Mouse (Mus musculus) CH12.LX (cell line): ENCODE results near the gene Zfp451. TPM values are rescaled to one million over a fixed set of nuclear protein-coding genes. Genes with fewer than 3 reads are reported as not detected.

Experiments used
- DNase-seq: peaks from one replicate; pipeline ENCODE4 v3.0.0-alpha.2; 2013; ENCODE audit errors: extremely low read depth
- H3K27ac ChIP-seq: 2 replicates; pipeline ENCODE4 v1.5.1; 2012; ENCODE audit warnings: low read depth, mild to moderate bottlenecking, control low read depth, moderate library complexity; ENCODE audit not compliant: insufficient read depth
- H3K27me3 ChIP-seq: replicated peaks from 2 replicates; pipeline ENCODE3; 2012; ENCODE audit warnings: inconsistent platforms
- H3K36me3 ChIP-seq, 2 experiments: replicated peaks in 1 of 2; 2 replicates each; pipeline versions ENCODE3 to v1.6.1; 2012; ENCODE audit warnings: inconsistent platforms in 1 of 2, low read length in 1 of 2, mild to moderate bottlenecking in 1 of 2, mixed read lengths in 1 of 2, moderate library complexity in 1 of 2; ENCODE audit not compliant: control insufficient read depth in 1 of 2, insufficient read depth in 1 of 2
- H3K4me1 ChIP-seq, 2 experiments: 2 replicates each; pipeline ENCODE4 v1.6.1; 2012; ENCODE audit warnings: inconsistent platforms in 1 of 2, moderate library complexity in 1 of 2; ENCODE audit not compliant: insufficient read depth in 2 of 2, control insufficient read depth in 1 of 2
- H3K4me2 ChIP-seq: 2 replicates; pipeline ENCODE4 v1.6.1; 2012; ENCODE audit warnings: low read depth, mild to moderate bottlenecking, control low read depth; ENCODE audit not compliant: poor library complexity, insufficient read depth, severe bottlenecking
- H3K4me3 ChIP-seq, 3 experiments: fragments of 150-350 bp in 1 of 3; sonication (generic) in 1 of 3; replicated peaks in 1 of 3; 2 replicates each; pipeline versions ENCODE3 to v1.5.1; 2011 to 2012; ENCODE audit warnings: low read depth in 2 of 3, low read length in 2 of 3, mild to moderate bottlenecking in 2 of 3, moderate library complexity in 2 of 3, control low read depth in 1 of 3, improper control_type of control experiment in 1 of 3, inconsistent platforms in 1 of 3, mixed read lengths in 1 of 3; ENCODE audit not compliant: poor library complexity in 1 of 3
- H3K79me2 ChIP-seq: replicated peaks from 2 replicates; pipeline ENCODE4 v1.6.1; 2012; ENCODE audit warnings: mild to moderate bottlenecking, moderate library complexity; ENCODE audit not compliant: control insufficient read depth, poor library complexity, insufficient read depth, severe bottlenecking; ENCODE audit errors: extremely low read depth
- H3K9ac ChIP-seq: 2 replicates; pipeline ENCODE4 v1.6.1; 2012; ENCODE audit warnings: low read depth, mild to moderate bottlenecking, control low read depth, moderate library complexity; ENCODE audit not compliant: insufficient read depth
- H3K9me3 ChIP-seq: replicated peaks from 2 replicates; pipeline ENCODE3; 2012; ENCODE audit warnings: low read length, inconsistent platforms, mixed read lengths
- BHLHE40 ChIP-seq: IDR thresholded peaks from 2 replicates; pipeline ENCODE4 v1.6.1; 2011; ENCODE audit warnings: mild to moderate bottlenecking, low read depth, low read length, improper control_type of control experiment
- EP300 ChIP-seq: IDR thresholded peaks from 2 replicates; pipeline ENCODE4 v1.6.1; 2011; ENCODE audit warnings: low read length, improper control_type of control experiment
- ETS1 ChIP-seq: conservative IDR thresholded peaks from 2 replicates; pipeline ENCODE4 v1.6.1; 2012; ENCODE audit warnings: low read depth, mild to moderate bottlenecking, inconsistent platforms, low read length, improper control_type of control experiment, moderate library complexity
- IRF4 ChIP-seq: IDR thresholded peaks from 2 replicates; pipeline ENCODE4 v1.6.1; 2014; ENCODE audit warnings: low read depth, mild to moderate bottlenecking, inconsistent platforms, low read length, improper control_type of control experiment
- JUN ChIP-seq: IDR thresholded peaks from 2 replicates; pipeline ENCODE4 v1.6.1; 2011; ENCODE audit warnings: low read depth, mild to moderate bottlenecking, low read length, improper control_type of control experiment, moderate library complexity; ENCODE audit not compliant: insufficient read depth
- JUND ChIP-seq: conservative IDR thresholded peaks from 2 replicates; pipeline ENCODE4 v1.6.1; 2011; ENCODE audit warnings: low read depth, low read length, improper control_type of control experiment
- MAZ ChIP-seq: IDR thresholded peaks from 2 replicates; pipeline ENCODE4 v1.6.1; 2012; ENCODE audit warnings: low read depth, mild to moderate bottlenecking, inconsistent platforms, low read length, improper control_type of control experiment, moderate library complexity
- MEF2A ChIP-seq: IDR thresholded peaks from 2 replicates; pipeline ENCODE4 v1.6.1; 2014; ENCODE audit warnings: low read depth, mild to moderate bottlenecking, inconsistent platforms, low read length, improper control_type of control experiment, borderline replicate concordance
- NRF1 ChIP-seq: IDR thresholded peaks from 2 replicates; pipeline ENCODE4 v1.6.1; 2014; ENCODE audit warnings: low read depth, mild to moderate bottlenecking, inconsistent platforms, low read length, improper control_type of control experiment, moderate library complexity
- PAX5 ChIP-seq: IDR thresholded peaks from 2 replicates; pipeline ENCODE4 v1.6.1; 2012; ENCODE audit warnings: low read length, inconsistent platforms, mixed read lengths
- POLR2AphosphoS2 ChIP-seq: IDR thresholded peaks from 2 replicates; pipeline ENCODE4 v1.6.1; 2011; ENCODE audit warnings: low read depth, low read length, improper control_type of control experiment
- RCOR1 ChIP-seq: conservative IDR thresholded peaks from 2 replicates; pipeline ENCODE4 v1.6.1; 2012; ENCODE audit warnings: low read depth, mild to moderate bottlenecking, inconsistent platforms, low read length, improper control_type of control experiment
- ZKSCAN1 ChIP-seq: IDR thresholded peaks from 2 replicates; pipeline ENCODE4 v1.6.1; 2012; ENCODE audit warnings: low read depth, inconsistent platforms, low read length, improper control_type of control experiment, borderline replicate concordance
- dilution Hi-C: fragments of 300-500 bp; cut with MboI; formaldehyde crosslinking; loops from 2 replicates; pipeline ENCODE4 v1.14.3; 2020; ENCODE audit warnings: low sequenced_read_pairs; ENCODE audit not compliant: extremely low pct_unique_long_range_greater_than_20kb, extremely low pct_ligation_motif_present
- in situ Hi-C: fragments of 300-500 bp; cut with MboI; formaldehyde crosslinking; loops from 3 replicates; pipeline ENCODE4 v1.14.3; 2019; ENCODE audit warnings: low sequenced_read_pairs, low pct_ligation_motif_present, low pct_unique_long_range_greater_than_20kb, mixed read lengths
- polyA plus RNA-seq: library from polyadenylated mRNA; unstranded; fragments of >175 nt; gene quantifications from 2 replicates; pipeline ENCODE4 v1.2.1, GENCODE M21; 2012; ENCODE audit warnings: low read depth; ENCODE audit not compliant: insufficient read length
- total RNA-seq, 2 experiments: library from RNA; depleted of rRNA; stranded (reverse); fragments of 300-350 nt in 1 of 2; fragments of >200 nt in 1 of 2; gene quantifications; 2 replicates each; pipeline ENCODE4 v1.2.3; 2012 to 2014

Zfp451 gene
- total and polyA plus RNA-seq, 3 experiments: 13.9 to 23.0 (median 20.5) TPM

DNA sequence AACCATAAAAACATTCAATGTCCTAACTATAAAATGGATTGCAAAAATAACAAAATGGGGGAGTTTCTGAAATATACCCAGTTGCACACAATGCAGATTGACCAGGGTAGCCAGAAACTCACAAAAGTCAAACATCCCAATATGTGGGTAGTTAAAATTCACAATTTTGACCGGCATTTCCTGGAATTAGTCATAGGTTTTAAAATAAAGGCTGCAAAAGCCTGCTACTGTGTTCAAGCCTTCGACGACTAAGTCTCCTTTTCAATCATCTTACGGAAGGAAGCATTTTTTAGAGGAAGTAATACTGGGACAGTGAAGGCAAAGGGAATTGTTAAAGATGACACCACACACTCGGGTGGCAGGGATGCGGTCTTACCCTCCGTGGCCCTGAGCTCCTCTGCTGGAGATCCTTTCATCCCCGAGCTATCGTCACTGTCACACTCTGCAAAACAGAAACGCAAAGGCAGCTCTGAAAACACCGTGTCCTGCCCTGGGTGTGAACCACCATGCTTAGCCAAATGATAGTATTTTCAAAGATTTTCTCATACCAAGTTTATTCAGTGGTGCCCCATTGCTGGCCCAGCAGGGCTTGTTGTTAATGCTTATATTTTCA is 48.8 kb downstream of the Zfp451 start:
- no peak overlapping the region for H3K4me3 ChIP-seq
- peaks cover 21 to 66% of the 10 kb centered on the region in 2 experiments for H3K36me3 ChIP-seq
- TF ChIP-seq BHLHE40 (0 out of 2 replicates have a peak, but pooled peaks have one; percentile 28), MAZ (no peak), JUN (peak; percentile 54; the same call in 1 of the 2 replicates), IRF4 (peak; percentile 90), JUND (peak; percentile 83), ETS1 (0 out of 2 replicates have a peak, but pooled peaks have one; percentile 29), EP300 (peak; percentile 77), RCOR1 (peak; percentile 75; the same call in 1 of the 2 replicates), PAX5 (no peak), MEF2A (peak; percentile 71), ZKSCAN1 (no peak)

DNA sequence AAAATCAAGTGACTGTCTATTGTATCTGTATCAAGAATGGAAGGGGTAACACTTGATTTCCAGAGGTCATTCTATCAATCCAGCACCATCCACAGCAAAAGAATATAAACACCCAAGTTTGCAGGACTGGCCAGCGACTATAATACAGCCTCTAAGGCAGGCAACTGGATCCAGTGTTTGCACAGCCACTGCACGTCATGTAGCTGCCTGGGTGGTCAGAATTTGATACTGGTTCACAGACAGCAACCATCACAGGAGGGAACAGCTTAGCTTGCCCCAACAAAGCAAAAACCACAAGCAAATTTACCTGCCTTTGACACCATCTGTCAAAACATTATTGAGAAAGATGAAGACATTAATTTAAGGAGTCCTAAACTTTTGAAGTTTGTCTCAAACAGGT is 50.6 kb downstream of the Zfp451 start:
- Histone ChIP-seq H3K4me2 (no peak overlapping the region), H3K27me3 (no peaks in the 10 kb centered on the region), H3K9me3 (no peaks in the 10 kb centered on the region), H3K79me2 (no peaks in the 10 kb centered on the region), H3K4me1 (peaks cover 5 to 30% of the 10 kb centered on the region in 2 experiments; a peak in 3 of 4 replicates), H3K9ac (no peak overlapping the region), H3K4me3 (no peak overlapping the region), H3K27ac (no peak overlapping the region), H3K36me3 (peaks cover 9 to 56% of the 10 kb centered on the region in 2 experiments)
- in situ Hi-C loops: no loop called here
- DNase-seq: no peak
- dilution Hi-C loops: no loop called here
- no peak for TF ChIP-seq BHLHE40

More for the DNA sequence above, 48.8 kb downstream of the Zfp451 start:
- Histone ChIP-seq H3K9me3 (no peaks in the 10 kb centered on the region), H3K27ac (peak overlapping the region; percentile 17; the same call in 1 of the 2 replicates), H3K79me2 (no peaks in the 10 kb centered on the region), H3K4me1 (peaks cover 5 to 38% of the 10 kb centered on the region in 2 experiments; a peak in 3 of 4 replicates), H3K27me3 (no peaks in the 10 kb centered on the region), H3K9ac (no peak overlapping the region), H3K4me2 (peak overlapping the region; percentile 34; the same call in 1 of the 2 replicates)
- DNase-seq: peak; percentile 52
- dilution Hi-C loops (no loop called here), in situ Hi-C loops (no loop called here)

- no peak overlapping the region for H3K9ac ChIP-seq
- H3K36me3 ChIP-seq: peaks cover 2 to 46% of the 10 kb centered on the region in 2 experiments
- H3K4me2 ChIP-seq: no peak overlapping the region
- H3K79me2 ChIP-seq: peaks cover 34% of the 10 kb centered on the region
- H3K9me3 ChIP-seq: no peaks in the 10 kb centered on the region
- in situ Hi-C loops (no loop called here), dilution Hi-C loops (no loop called here)
- TF ChIP-seq JUND: no peak
- no peak for TF ChIP-seq NRF1
- TF ChIP-seq POLR2AphosphoS2: no peak
- no peak overlapping the region for H3K27ac ChIP-seq
- no peak overlapping the region for H3K4me3 ChIP-seq
- no peak for DNase-seq
- H3K27me3 ChIP-seq: no peaks in the 10 kb centered on the region
- H3K4me1 ChIP-seq: peaks cover 6 to 29% of the 10 kb centered on the region in 2 experiments
These were observed 55.9 kb downstream of the Zfp451 start for GRCm38 (mm10) chr1:33758488-33758887.
